Mouse (Mus musculus): ENCODE measurements at regions not wholly inside any gene's neighbourhood (a gene's known extent, or its start where the extent isn't known, plus 50 kb on each side); places are given as distances from the start of the nearest gene placed in this dataset.

- TF ChIP-seq POLR2A (IDR thresholded peaks at IDR 0.05; ENCODE audit: low read depth, low read length) (no peak), CTCF (IDR thresholded peaks at IDR 0.05; ENCODE audit: borderline replicate concordance, insufficient read depth, low read length) (no peak)
Measured at GRCm38 (mm10) chr8:126721621-126722020, 127.8 kb upstream of the Irf2bp2 start.

All from embryonic fibroblast, embryonic 13.5 days (primary cell).